Mouse (Mus musculus) thymus, adult 18-20 months (tissue): ENCODE results near the gene Ppp1r37.

Experiments
- DNase-seq, 2 experiments: peaks; one replicate each; pipeline ENCODE4 v3.0.0; 2022; ENCODE audit warnings: mixed read lengths in 2 of 2

The Ppp1r37 gene

GRCm38 (mm10) chr7:19500420-19501363 lies 62.2 kb downstream of the Ppp1r37 start:
- no peak for DNase-seq

DNA sequence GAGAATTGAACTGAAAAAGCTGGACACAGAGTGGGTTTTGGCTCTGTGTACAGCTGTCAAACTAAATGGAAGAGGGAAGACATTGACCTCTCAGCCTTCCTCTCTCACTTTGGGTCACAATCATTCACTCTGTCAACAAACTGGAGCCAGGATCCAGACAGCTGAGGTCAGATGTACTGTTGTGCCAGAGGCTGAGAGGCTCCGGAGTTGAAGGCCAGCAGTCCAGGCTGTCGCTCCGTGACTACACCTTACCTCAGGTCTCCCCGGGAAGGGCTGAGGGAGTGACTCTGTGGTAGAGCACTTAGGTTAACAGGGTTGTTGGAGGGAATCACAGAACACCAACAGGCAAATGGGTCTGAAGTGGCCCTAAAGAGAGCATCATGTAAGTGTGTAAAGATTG lies 64.5 kb downstream of the Ppp1r37 start:
- no peak for DNase-seq

DNA sequence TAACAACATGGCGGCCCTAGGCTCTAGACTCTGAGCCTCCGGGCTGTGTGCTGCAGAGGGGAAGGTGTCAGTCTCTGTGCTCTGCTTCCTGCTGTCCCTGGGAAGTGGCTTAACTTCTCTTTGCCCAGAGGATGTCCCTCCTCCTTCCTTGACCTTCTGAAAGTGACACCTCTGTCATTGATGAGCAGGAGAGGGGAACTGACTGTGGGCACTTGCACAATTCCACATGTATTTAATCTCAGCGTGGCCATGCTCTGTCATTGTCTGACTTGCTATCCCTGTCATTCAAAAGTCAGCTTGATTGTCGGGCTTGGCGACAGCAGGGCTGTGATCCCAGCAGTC lies 66.7 kb downstream of the Ppp1r37 start:
- DNase-seq = no peak

DNA sequence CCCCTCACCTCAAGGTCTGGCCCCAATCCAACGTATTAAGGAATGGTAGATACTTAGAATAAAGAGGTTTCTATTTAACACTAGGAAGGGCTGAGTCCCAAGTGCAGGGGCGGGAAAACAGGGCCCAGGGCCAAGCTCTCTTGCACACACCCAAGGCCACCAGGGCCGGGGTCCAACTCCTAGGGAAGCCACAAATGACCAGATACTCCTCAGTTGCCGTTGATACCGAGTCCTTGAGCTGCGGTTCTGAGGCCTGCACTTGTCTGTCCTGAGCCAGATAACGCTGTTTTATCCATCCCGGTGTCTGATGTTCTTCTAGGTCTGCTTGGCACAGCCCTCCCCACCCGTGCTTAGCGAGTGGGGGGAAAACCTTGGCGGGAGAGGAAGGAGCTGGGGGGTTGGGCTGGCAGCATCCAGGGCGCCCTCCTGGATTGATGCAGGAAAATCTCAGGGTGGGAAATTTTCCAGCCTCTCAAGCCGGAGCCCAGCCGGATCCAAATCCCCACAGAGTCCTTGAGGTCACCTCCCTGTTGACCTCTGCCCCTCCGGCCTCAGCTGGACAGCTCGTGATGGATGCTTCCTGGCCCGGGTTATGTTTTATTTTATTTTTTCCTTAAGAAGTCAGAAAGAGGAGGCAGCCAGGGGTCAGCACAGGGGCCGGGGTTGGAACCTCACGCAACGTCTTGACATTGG lies 67.2 kb downstream of the Ppp1r37 start:
- DNase-seq = no peak

DNA sequence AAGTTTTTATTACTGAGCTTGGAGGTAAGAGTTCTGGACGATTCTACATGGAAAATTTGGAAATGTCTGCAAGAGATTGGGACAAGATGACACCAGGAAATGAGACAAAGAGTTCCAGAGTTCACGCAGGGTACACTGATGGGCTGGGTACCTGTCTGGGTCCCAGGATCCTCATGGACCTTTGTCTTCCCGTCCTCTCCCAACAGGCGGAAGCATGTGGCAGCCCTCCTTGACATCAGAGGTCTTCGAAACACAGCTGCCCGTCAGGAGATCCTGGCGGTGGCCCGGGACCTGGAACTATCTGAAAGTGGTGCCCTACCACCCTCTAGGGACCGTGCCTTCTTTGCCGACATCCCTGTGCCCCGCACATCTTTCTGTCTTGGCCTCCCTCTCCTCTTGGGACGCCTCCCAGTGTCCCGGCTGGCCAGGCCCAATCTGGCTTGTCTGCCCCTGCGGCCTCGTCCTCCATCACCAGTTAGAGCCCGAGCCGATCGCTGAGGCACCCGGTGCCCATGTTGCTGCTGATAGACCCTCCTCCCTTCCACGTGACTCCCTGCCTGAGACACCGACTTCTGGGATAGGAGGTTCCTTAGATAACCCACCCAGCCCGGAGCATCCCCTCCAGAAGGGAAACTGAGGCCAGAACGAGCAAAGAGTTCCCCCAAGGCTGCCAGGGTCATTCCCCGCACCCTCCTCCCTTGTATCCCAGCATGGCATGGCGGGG lies 68.0 kb downstream of the Ppp1r37 start:
- DNase-seq = no peak

DNA sequence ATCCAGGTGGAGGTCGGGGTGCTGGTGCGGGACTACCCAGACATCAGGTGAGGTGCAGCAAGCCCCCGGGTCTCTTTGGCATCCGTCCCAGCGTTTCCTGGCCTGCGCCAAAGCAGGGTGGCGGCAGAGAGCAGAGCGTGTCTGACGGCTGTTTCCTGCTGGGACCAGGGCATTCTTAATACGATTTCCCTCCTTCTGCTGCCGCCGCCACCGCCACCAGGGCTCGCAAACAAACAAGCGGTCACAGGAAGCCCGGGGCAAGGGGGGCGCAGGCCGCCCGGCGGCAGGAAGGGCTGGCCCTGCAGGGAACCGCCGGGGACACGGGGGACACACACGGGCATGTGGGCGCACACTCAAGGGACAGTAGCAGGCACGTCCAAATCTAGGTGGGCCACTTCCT lies 71.1 kb downstream of the Ppp1r37 start:
- DNase-seq = no peak

DNA sequence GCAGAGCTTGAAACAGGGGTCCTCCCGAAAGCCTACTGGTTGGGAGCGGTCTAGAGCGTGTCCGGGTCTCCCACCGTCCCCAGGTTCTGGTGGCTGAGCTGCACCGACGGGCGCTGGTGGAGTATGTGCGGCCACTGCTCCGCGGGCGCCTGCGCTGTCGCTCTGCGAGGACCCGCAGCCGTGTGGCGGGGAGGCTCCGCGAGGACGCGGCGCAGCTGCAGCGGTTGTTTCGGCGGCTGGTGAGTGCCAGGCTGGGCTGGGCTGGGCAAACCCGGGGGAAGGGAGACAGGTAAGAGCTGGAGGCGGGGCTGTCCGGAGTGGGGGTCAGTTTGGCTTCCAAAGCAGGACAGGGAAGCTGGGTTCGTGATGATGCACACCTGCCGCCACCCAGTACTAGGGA lies 73.4 kb downstream of the Ppp1r37 start:
- no peak for DNase-seq

GRCm38 (mm10) chr7:19486549-19486948 lies 76.3 kb downstream of the Ppp1r37 start:
- no peak for DNase-seq

DNA sequence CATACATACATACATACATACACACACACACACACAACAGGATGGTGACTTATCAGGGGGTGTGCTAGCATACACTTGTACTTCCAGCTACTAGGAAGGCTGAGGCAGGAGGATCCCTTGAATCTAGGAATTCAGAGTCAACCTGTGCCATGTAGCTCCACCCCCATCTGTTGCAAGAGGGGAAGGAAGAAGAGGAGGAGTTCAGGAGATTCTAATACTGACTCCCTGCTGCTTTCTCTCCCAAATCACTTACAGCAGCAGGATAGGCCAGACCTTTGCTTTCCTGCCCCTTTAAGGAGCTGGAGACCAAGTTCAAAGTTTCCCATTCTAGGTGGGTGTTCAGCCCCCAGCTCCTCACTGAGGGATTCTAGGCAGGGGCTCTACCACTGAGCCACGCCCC lies 77.4 kb downstream of the Ppp1r37 start:
- DNase-seq = no peak

DNA sequence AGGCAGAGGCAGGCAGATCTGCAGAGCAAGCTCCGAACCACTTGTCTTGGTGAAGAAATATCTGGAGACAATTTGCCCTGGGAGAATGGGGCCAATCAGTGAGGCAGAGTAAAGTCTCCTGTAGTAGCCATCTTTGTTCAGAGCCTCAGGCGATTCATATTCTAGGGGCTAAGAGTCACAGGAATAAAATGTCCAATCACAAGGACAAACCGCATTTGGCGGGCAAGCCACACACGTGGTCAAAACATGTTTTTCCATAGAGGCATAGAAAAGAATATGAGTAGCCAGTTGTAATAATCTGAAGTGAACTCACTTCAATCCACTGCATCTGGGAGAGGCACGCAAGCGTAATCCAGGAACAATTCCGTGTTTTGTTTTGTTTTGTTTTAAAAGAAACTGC lies 79.6 kb downstream of the Ppp1r37 start:
- no peak for DNase-seq
